Mouse (Mus musculus) activated CD4-positive, CD25-positive, alpha-beta regulatory T cell (primary cell): ENCODE data around the gene Fam229a. TPM values are rescaled to one million over a fixed set of nuclear protein-coding genes. Genes with fewer than 3 reads are reported as not detected.

Experiments used
- polyA plus RNA-seq, 2 experiments: library from polyadenylated mRNA; unstranded; fragments of 100-300 nt; shearing (Covaris generic); gene quantifications; one replicate each; pipeline ENCODE4 v1.2.1; 2017

Gene Fam229a
- not detected for polyA plus RNA-seq

GRCm38 (mm10) chr4:129490972-129491880 lies at the start of gene Fam229a, which contains the start of gene Tssk3:
Fam229a (plus strand) TSS chr4:129491190.
Tssk3 (minus strand) TSS chr4:129491022.

DNA sequence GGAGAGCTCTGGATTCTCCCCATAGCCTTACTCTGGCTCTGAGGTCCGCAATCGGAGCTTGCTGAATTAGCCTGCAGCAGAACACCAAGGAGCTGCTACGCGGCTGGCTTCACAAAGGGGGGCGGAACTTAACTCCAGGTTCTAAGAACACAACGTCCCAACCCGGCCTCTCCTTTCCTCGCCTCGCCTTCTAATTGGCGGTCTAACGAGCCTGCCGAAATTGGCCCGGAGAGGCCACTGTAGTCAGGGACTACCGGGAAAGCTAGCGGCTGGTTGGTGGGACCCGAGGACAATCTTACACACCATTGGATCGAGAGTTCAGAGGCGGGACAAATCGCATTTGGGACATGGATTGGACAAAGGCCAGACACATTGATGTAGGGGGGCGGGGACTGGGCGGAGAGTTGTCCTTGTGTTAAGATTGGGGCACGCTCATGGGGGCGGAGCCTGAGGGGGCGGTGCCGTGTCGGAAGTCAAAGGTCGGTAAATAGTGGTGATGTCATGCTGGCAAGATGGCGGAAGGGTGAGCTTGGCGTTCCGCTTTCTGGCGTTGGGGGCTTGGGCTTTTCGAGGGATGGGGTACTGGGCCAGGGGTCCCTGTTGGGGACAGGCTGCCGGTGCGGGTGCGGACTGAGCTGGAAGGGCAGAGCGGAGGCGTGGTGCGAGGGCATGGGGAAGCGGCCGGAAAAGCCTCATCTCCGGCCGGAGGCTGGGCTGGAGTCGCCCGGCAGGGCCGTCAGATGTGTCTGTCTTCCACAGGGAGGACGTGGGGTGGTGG lies 29.6 kb upstream of the Fam229a start, which contains the start of gene Bsdc1:
TSS of gene Bsdc1 (plus strand) at position 399 of the 778 bp plus-strand sequence.

DNA sequence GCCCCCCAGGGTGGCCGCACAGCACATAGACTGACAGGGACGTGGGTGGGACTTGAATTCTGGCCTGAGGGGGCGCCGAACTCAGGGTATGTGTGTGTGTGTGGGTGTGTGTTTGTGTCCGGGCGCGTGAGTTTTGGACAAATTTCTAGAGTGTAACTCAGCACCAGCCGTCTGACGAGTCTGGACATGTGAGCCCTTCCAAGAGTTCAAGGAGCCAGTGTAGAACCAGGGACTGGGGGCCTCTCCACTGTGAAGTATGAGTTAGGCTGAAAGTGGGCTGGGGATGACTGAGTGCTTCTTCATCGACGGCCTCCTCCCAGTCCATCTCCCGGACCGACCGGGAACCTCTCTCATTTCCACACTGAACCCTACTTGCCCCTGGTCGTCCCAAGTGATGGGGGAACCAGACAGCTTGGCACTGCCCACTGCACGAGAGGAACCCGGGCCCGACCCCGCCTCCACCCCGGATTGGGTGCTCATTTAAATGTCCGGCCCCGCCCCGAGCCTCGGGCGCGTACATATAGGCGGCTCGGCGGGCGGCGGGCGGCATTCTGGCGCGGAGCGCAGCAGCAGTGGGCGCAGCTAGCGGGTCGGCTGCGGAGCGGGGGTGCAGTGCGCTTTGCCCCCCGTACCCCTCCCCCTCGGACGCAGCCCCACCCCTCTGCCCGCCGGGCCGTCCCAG lies 22.2 kb downstream of the Fam229a start, which contains the start of gene Marcksl1:
TSS of gene Marcksl1 (plus strand) at position 496 of the 682 bp plus-strand sequence.

Other genes with a start within 250 kb of the Fam229a start
- 1 to 10 TPM; 1.0 to 1.5 TPM for gene C77080, start 229.8 kb upstream of the Fam229a start, polyA plus RNA-seq
- under 1 TPM; 0.11 to 0.37 TPM for gene Sync, start 203.6 kb upstream of the Fam229a start, polyA plus RNA-seq
- gene Rbbp4, start 155.8 kb upstream of the Fam229a start, polyA plus RNA-seq = 100 to 1,000 TPM; 350 to 355 TPM
- 10 to 100 TPM; 93.9 to 95.4 TPM for gene Zbtb8os, start 155.5 kb upstream of the Fam229a start, polyA plus RNA-seq
- gene Zbtb8a, start 113.1 kb upstream of the Fam229a start, polyA plus RNA-seq = 10 to 100 TPM in 1 of 2 experiments, 1 to 10 TPM in 1; 9.3 to 10.8 TPM
- under 1 TPM in 1 of 2 experiments, not detected in 1; 0.05 TPM for gene Zbtb8b, start 50.3 kb upstream of the Fam229a start, polyA plus RNA-seq
- gene Bsdc1, start 29.6 kb upstream of the Fam229a start, polyA plus RNA-seq = 10 to 100 TPM; 26.0 to 29.6 TPM
- gene Tssk3, start 168 bp upstream of the Fam229a start, polyA plus RNA-seq = not detected
- gene Marcksl1, start 22.4 kb downstream of the Fam229a start, polyA plus RNA-seq = 10 to 100 TPM; 49.7 to 61.2 TPM
- gene Hdac1, start 51.5 kb downstream of the Fam229a start, polyA plus RNA-seq = 100 to 1,000 TPM; 282 to 317 TPM
- gene Lck, start 82.5 kb downstream of the Fam229a start, polyA plus RNA-seq = 1,000 to 10,000 TPM; 1,347 to 1,373 TPM
- gene Fam167b, start 87.4 kb downstream of the Fam229a start, polyA plus RNA-seq = under 1 TPM in 1 of 2 experiments, not detected in 1; 0.47 TPM
- 100 to 1,000 TPM; 194 to 246 TPM for gene Eif3i, start 109.5 kb downstream of the Fam229a start, polyA plus RNA-seq
- gene Tmem234, start 109.5 kb downstream of the Fam229a start, polyA plus RNA-seq = 100 to 1,000 TPM; 215 to 273 TPM
- gene Dcdc2b, start 123.1 kb downstream of the Fam229a start, polyA plus RNA-seq = 1 to 10 TPM; 4.6 to 7.9 TPM
- 10 to 100 TPM; 26.3 to 35.0 TPM for gene Iqcc, start 127.9 kb downstream of the Fam229a start, polyA plus RNA-seq
- gene Ccdc28b, start 132.8 kb downstream of the Fam229a start, polyA plus RNA-seq = 10 to 100 TPM; 29.9 to 68.8 TPM
- gene Txlna, start 149.9 kb downstream of the Fam229a start, polyA plus RNA-seq = 10 to 100 TPM; 60.1 to 66.5 TPM
- 10 to 100 TPM; 14.3 to 20.6 TPM for gene Kpna6, start 181.6 kb downstream of the Fam229a start, polyA plus RNA-seq
- gene Tmem39b, start 205.6 kb downstream of the Fam229a start, polyA plus RNA-seq = 10 to 100 TPM; 24.1 to 26.0 TPM